Mouse (Mus musculus) retina, embryonic 14.5 days (tissue): ENCODE data around the gene Csnk1g2.

ENCODE experiments used
- DNase-seq: peaks from one replicate; pipeline ENCODE4 v3.0.0-alpha.2; 2015; ENCODE audit warnings: low spot score

The Csnk1g2 gene

DNA sequence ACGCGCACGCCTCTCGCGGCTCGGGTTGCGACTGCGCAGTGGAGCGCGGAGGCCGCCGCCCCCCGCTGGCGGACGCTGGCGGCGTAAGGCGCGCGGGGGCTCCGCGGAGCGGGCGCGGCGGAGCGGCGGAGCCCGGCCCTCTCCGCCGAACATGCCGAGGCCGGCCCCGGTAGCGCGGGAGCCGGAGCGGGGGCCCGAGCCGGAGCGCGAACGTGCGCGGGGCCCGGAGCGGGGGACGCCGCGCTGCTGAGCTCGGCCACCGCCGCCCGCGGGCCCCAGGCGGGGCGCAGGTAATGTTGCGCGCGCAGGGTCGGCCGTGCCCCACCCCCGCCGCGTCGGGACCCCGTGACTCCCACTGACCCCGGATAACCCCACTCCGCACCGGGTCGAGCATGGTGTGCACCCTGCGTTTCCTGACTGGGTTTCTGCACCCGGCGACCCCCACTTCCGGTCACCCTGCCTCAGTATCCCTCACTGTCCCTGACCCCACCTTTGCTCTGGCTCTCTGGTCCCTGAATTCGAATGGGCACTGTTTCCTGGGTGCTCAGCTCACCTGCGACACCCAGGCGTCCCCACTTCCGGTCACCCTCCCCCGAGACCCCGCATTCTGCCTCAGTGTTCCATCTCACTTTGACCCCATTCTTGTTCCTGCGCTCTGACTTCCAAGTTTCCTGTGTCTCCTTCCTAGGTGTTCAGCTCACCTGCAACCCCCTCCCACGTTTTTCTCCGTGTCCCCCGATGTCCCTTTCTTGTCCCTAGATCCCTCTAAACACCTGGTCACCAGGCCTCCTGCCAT is at the start of gene Csnk1g2:
Csnk1g2 (plus strand) TSS at position 178 of the 796 bp plus-strand sequence.
- peak; percentile 21 for DNase-seq

DNA sequence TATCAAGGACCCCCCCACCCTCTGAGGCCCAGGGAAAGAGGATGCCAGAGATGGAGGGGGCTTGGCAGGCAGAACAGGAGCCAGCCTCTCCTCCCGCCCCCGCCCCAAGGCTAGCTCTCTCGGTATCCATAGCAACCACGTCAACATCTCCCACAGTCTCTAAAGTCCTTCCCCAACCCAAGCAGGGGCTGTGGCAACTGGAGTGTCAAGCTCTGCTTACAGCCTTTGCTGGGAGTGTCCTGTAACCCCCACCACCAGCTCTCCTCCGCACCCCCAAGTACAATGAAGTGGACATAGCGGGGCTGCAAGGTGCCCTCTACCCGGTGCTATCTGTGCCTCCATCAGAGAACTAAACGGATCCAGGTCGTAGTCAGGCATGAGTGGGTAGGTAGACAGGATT is 48.7 kb upstream of the Csnk1g2 start:
- no peak for DNase-seq

GRCm38 (mm10) chr10:80574896-80575295 is 47.7 kb upstream of the Csnk1g2 start:
- no peak for DNase-seq

- DNase-seq, result no peak
These were observed 46.7 kb upstream of the Csnk1g2 start for GRCm38 (mm10) chr10:80575925-80576324.

GRCm38 (mm10) chr10:80576351-80577194 is 46.1 kb upstream of the Csnk1g2 start:
- peak; percentile 52 for DNase-seq

GRCm38 (mm10) chr10:80577195-80578130 is 45.2 kb upstream of the Csnk1g2 start, which contains the start of gene Klf16:
TSS of gene Klf16 (minus strand) at chr10:80577321.
- peak; percentile 95 for DNase-seq

DNA sequence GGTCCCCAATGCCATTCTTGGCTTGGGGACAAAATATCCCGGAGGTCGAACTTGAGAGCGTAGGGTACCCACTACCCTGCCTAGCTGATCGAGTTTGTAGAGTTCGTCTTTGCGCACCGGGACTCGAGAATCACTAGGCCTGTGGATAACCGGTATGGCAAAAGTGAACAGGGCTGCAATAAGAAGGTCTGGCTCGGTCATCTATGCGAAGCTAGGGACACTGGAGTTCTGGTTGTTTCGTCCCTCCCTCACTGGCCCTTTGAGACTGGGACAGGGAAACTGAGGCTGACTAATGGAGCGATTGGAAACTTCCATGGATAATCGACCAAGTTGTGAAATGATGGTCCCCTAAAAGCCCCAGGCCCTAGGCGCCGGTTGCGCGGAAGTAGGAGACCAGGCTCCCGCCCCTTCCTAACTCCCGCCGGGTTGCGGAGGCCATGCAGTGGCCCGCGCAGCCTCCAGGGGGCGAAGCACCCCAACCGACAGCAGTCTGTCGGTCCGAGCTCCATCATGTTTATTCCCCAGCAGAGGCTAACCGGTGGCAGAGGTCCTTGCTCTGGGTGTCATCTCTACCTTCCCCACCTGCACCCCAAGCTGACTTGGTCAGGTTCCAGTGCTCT is 44.4 kb upstream of the Csnk1g2 start:
- DNase-seq, result peak; percentile 85

DNA sequence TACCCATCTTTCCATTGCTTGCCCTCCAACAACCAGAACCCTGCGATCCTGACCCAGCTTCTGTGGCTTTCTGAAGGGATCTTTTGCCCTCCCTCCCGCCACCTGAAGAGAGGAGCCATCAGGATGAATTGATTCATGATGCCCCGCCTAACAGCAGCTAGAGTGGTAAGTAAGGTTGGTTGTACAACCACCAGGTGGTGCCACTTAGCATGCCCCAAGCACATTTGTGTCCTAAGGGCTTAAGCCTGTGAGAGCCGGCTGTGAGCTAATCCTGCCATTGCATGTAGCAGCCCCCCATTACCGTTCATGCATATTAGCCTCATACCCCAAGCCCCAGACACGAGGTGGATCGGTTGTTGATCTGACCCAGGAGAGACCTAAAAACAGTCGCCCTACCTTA is 43.7 kb upstream of the Csnk1g2 start:
- DNase-seq, result peak; percentile 78

DNA sequence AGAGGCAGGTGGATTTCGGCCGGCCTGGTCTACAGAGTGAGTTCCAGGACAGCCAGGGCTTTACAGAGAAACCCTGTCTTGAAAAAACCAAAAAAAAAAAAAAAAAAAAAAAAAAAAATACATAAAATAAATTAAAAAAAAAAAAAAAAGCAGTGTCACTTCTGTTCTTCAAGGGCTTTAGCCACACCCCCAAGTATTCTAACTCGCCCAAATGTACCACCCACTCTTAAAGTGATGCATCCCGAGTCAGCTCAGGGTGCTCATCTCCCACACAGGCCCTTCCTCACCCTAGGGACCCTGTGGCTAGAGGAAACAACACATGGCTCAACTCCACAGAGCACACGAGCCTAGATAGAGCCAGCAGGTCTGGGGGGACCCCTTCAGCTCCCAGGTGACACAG is 39.6 kb upstream of the Csnk1g2 start:
- DNase-seq, result no peak

GRCm38 (mm10) chr10:80584045-80584488 is 38.6 kb upstream of the Csnk1g2 start:
- DNase-seq, result no peak

DNA sequence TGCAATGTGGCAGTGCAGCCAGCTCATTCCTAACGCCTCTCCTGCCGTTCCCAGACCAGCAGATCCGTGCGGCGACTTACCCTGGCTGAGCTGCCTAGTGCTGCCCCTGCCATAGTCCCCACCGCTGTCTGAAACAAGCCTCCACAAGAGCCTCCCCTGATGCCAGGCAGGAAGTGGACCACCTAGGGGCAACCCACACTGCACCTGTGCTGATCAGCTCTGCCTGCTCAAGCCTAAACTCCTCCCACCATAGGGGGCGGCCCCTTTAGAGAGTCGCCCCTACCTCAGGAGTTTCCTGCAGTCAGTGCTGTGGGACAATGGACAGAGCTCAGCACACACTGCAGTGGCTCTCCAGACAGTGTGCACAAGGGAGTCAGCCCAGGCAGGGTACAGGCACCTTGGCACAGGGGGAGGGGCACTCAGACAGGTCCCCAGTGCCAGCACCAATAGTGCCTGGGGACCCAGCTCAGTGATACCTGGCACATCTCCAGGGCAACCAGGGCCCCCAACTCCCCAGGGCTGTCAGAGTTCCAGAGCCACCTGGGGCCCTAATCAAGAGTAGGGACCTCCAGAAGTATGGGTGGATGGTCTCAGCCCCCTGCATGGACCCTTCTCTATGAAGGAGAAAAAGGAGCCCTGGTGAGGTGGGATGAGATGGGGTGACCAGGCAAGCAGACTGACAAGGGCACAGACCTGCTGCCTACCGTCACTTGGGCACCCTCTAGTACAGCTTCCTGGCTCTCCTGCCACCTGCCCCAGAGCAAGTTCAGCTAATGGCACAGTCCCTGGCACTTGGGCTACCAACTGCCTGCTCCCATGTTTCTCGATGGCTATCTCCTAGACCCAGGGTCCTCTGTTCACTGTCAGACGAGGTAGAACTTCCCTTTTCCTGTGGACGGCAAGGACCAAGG is 37.7 kb upstream of the Csnk1g2 start:
- no peak for DNase-seq

GRCm38 (mm10) chr10:80585581-80585980 is 37.1 kb upstream of the Csnk1g2 start:
- DNase-seq, result no peak

- no peak for DNase-seq
These were observed 36.0 kb upstream of the Csnk1g2 start for GRCm38 (mm10) chr10:80586407-80587304.

GRCm38 (mm10) chr10:80587305-80587657 is 35.4 kb upstream of the Csnk1g2 start:
- no peak for DNase-seq

DNA sequence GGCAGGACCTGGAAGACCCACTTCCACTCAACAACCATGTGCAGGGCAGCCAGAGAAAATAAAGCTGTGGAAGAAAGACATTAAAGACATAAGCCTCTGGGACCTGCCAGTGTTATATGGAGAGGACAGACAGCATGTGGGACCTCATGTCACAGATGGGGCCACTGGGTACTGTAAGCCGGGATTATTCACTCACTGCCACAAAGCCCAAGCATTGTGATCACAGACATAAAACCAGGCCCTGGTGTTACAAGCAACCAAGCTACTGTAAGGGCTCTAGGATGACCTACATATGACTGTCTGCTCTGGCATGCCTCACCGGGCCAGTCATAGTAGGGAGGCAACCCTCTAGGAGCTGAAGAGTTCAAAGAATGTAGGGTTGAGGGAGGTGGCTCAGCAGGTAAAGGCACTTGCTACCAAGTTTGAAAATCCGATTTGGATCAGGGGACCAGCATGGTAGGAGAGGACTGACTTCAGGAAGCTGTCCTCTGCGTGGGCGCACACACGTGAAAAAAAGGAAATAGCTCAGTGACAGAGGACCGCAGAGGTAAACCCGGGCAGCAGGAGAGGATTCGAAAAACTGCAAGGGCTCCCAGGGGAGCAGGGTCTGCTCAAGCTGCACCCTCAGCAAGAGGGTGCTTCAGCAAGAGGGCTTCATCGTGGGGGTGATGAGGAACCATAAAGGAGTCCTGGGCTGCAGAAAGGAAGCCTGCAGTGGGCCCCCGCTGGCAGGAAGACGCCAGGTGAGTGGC is 33.3 kb upstream of the Csnk1g2 start:
- no peak for DNase-seq

- DNase-seq, result peak; percentile 97
These were observed 32.5 kb upstream of the Csnk1g2 start, which contains the start of gene Abhd17a for GRCm38 (mm10) chr10:80589879-80590854. TSS of gene Abhd17a (minus strand) at chr10:80590341.

DNA sequence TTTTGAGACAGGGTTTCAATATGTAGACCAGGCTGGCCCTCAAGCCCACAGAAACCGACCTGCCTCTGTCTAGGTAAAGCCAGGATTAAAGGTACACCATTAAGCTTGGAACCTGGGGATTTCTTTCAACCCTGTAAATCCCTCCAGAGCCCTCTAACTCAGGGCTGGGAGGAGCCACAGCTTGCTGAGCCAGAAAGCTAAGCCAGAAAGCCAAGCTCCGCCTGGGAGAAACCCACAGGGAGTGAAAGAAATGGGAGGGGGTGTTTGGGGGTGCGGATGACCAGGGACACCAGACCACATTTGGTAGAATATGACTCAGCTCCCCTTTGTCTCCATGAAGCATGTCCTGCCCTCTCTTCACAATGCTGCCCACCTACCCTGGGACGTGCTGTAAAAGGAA is 26.3 kb upstream of the Csnk1g2 start:
- no peak for DNase-seq
